Mouse (Mus musculus) adrenal gland, adult 8-10 months (tissue): ENCODE measurements at regions not wholly inside any gene's neighbourhood (a gene's known extent, or its start where the extent isn't known, plus 50 kb on each side); places are given as distances from the start of the nearest gene placed in this dataset.
"Not testable (repeated sequence)": the region's sequence is repeated elsewhere in the genome, so short reads cannot be mapped to it uniquely, and the experiment has no call there.

Experiments
- DNase-seq: peaks from one replicate; pipeline ENCODE4 v3.0.0; 2022

DNA sequence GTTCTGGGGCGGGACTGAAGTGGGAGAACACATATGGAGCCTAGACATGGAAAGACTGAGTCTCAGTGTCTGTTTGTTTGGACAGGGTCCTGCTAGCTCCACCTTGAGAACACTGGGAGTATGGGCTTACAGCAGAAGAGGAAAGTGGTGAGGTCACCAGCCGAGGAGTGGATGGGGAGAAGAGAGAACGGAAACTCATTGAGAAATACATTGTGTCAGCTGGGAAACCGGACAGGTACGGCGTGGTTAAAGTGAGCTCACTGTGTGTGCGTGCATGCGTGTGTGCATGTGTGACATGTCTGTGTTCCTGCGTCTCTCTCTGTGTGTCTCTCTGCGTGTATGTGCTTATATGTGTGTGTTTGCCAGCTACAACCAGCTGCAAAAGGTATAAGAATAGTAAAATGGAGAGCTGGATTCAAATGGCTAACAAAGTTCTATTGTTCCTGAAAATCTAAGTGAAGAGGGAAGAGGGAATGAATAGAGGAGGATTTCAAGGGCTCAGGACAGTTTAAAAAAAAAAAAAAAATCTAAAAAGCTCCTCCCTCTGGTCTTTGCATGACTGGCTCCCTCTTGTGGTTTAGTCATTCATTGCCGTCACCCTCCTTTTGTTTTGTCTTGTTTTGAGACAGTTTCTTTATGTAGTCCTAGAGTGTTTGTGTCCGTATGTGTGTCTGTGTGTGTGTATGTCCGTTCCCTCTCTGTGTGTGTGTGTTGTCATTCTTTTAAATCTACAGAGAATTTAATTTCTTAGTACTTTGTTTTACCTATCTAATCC, 52.0 kb upstream of the Ak4 start:
- no peak for DNase-seq

DNA sequence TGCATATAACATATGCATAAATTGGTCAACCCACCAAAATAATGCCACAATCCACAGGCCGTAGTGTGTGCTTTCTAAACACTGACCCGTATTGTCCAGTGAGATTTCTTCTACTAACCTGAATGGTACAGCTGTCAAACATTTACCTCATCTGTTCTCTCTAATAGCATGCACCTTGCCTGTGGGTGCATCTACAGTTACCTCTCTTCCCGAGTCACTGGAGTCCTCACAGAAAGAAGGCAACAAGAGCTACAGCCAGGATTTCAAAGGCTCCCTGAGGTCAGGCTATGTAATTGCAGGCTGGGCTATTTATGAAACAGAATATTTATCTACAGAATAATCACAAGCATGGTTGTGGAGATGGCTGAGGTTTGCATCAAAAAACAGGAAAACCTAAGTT, 53.8 kb upstream of the Ak4 start:
- no peak for DNase-seq

DNA sequence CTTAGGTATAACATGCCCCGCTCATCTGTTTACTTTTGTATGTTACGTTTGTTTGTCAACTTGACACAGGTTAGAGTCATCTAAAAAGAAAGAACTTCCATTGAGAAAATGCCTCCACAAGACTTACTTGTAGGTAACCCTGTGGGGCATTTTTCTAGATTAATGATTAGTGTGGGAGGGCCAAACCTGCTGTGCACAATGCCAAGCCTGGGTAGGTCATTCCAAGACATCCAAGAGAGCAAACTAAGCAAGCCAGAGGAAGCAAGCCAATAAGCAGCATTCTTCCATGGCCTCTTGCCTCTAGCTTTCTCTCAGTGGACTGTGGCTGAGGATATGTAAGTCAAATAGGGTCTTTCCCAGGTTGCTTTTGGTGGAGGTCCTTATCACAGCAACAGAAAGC, 54.4 kb upstream of the Ak4 start:
- no peak for DNase-seq

DNA sequence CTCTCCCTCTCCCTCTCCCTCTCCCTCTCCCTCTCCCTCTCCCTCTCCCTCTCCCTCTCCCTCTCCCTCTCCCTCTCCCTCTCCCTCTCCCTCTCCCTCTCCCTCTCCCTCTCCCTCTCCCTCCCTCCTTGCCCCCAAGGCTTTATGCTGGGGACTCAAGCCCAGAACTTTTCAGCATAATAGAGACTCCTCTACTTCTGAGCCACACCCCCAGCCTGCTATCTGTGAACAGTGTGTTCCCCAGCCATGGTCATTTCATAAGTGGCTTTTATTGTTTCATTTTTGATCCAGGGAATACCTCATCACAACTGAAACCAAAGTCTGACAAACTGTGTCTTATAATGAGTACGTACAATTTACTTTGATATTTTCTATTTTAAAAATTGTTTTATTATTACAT, 55.8 kb upstream of the Ak4 start:
- not testable (repeated sequence) for DNase-seq

DNA sequence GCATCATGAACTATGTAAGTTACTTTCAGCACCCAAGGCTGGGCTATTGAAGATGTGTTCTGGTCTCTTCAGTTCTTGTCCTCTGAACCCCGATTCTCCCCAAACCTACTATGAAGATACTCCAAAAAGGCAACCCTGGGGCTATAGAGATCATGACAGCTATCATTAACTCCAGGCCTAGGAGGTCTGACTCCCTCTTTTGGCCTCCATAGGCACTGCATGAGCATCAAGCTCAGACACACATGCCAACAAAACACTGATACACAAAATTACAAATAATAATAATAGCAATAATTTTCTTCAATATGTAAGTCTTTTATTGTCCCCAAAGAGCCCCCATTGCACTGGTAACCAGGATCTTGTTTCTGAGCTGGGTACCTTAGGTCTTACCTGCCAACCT, 57.3 kb upstream of the Ak4 start:
- no peak for DNase-seq

DNA sequence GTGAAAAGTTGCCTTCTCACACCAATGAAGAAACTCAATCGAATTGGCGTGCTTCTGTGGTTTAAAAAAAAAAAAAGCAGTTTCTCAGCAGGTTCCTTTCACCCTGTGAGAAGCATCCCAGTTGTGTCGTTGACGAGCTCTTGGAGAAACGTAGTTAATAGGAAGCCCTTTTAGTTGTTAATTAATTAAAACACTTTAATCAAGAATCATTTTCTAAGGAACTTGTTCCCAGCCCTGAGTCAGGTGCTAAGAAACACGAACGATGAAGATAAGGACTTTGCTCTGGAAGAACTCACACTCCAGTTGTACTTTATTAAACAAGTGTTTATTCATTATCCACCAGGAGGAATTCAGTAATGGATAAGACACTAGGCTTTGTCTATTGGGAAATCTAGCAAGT, 58.8 kb upstream of the Ak4 start:
- no peak for DNase-seq

DNA sequence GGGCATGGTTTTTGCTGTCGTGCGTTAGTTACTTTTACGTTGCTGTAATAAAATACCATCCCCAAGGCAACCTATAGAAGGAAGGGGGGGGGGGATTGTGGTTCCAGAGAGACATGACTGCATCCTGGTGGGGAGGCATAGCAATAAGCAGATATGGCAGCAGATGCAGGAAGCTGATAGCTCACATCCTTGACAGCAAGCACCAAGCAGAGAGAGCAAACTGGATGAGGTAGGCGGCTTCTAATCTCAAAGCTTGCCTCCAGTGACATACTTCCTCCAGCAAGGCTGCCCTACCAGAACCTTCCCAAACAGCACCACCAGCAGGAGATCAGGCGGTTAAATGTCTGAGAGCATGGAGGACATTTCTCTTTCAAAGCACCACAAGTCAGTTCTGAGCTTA, 60.0 kb upstream of the Ak4 start:
- DNase-seq, result no peak

DNA sequence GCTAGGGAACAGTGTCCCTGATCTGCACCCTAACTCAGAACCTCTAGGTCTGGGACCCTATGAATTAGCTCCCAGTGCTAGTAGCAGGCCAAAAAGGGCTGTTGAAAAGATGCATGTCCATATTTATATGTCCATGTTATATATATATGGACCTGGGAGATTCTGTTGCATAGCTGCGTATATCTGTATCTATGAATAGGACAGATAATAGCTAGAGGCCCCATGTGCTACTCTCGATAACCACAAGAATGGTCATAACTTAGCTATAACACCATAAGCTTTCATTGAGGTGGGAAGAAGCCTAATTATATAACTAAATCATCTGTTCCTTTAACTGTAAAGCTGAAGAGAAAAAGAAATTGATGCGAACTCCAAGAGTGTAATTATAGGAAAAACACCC, 60.6 kb upstream of the Ak4 start:
- DNase-seq, result no peak

DNA sequence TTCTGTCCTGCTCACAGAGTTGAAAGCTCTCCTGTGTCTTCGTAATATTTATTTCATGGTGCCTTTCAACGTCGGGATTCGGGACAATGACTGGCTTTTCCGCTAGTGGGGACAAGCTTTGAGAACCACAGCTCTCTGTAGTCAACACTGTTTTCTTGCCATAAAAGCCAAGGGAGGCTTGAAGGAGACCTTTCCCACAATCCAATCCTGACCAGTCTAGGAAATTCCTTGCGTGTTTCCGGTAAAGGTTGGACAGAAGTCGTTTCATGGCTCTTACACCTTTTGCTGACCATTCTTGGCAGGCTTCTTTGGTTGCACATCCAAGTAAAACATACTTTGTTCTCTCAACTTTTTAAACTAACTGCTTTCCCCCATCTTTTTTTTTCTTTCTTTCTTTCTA, 61.2 kb upstream of the Ak4 start:
- DNase-seq, result no peak

DNA sequence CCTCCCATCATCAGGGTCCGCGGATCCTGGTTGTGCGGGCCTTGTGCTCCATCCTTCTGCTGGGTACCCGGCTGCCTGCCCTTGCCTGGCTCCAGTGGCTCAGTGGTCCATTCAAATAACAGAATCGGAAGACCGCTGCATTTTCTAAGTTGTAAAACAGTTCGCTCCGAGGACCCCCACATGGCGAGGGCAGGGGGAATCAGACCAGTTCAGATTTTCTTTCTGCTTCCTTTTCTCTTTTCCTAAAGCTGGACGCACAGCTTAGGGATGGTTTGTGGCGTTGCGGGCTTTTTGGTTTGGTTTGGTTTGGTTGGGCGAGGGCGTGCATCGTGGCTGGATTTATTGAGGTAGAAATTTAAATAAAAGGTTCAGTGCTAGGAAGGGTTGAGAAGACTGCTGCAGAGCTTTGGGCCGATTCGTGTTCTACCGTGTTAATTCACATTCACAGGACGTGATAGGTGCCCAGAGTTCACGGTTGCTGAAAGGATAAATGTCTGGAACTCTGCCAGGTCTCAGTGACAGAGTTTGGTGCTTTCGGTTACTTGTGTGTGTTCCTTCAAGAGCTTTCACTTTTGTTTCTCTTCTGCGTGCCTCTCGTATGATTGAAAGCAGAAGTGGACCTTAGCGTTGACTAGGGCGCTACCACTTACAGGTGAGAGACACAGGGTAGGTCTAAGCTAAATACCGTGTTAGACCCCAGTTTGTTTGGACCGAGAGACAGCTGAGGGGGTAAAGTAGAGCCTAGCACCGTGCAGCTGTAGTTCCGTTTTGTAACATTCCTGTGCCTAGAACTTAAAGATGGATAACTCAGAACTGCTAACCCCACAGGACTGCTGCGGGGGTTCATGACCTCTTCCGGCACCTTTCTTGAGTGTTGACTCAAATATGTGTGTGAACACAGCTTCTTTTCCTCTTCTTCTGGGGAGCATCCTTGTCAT, 61.9 kb upstream of the Ak4 start:
- peak; percentile 57 for DNase-seq

DNA sequence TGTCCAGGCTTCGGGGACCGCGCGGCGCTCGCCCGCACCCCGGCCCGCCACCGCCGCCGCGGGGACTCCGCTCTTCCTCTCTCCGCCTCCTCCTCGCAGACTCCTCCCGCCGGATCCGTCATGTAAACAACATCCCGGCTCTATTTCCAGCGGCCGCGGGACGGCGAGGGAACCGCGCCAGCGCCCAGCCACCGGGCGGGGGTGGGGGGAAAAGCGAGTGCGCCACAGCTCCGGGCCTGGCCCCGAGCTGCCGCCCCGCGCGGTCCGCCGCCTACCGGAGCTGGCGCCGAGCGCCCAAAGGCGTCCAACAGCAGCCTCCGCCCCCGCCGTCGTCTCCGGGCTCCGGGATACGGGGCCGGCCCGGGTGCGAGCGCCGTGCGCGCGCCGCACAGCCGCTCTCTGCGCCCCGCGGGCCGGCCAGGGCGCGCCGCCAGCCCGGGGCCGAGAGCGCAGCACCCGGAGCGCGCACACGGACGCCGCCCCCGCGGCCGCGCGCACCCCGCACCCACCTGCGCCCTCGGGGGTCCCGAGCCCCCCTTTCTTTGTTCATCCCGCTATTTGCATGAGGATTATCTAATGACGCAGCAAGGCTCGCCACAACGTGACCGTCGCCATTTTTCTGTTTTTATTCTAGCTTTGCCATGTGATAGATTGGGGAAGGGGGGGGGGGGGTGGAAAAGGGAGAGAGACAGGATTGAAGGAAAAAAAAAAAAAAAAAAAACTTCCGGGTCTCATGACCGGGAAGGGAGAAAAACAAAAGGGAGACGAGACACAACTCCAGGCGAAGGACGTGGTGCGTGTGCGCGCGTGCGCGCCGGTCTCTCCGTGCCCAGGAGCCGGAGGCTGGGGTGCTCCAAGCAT, 62.8 kb upstream of the Ak4 start:
- peak; percentile 86 for DNase-seq

DNA sequence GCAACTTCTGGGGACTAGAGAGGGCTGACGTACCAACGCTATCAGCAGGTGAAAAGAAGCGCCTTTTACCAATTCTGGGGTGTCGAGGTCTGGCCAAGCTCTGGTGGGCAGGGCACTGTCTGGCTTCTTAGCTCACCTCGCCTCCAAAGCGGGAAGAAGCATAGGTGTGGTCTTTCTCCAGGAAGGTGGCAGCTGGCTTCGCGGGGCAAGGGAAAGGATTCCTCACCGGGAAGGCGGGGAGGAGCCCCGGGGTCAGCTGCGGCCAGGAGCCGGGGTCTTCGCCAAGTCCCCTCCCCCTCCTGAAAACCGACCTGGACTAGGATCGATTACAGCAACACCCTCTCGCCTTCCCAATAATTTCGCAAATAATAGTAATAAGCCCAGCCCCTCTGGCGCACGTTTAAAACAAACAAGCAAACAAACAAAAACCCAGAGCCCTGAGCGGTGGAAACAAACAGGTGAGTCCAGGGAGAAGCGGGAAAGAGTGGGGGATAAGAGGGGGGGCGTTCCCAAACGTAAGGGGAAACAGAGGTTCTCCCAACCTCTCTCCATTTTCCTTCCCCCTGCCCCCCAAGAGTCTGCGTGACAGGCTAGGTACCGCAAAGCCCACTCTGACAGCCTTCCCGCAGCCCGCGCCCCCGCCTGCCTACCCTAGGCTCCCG, 63.5 kb upstream of the Ak4 start:
- DNase-seq, result peak; percentile 45

DNA sequence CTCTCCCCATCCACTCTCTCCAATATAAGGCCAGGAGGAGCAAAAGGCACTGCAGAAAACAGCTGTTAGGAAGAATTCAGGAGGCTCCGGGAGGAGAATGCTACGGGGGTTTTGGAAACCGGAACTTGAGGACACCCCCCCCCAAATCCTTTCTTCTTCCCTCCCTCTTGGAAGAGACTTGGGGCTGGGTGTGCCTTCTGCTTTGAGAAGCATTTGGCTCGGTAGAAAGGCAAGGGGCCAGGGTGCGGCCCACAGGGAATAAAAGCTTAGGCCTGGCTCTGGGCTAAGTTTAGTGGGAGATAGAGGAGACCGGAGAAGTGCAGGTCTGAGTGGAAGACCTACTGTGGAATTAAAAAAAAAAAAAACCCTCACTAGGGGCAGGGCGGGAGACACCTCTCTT, 64.1 kb upstream of the Ak4 start:
- DNase-seq, result no peak

DNA sequence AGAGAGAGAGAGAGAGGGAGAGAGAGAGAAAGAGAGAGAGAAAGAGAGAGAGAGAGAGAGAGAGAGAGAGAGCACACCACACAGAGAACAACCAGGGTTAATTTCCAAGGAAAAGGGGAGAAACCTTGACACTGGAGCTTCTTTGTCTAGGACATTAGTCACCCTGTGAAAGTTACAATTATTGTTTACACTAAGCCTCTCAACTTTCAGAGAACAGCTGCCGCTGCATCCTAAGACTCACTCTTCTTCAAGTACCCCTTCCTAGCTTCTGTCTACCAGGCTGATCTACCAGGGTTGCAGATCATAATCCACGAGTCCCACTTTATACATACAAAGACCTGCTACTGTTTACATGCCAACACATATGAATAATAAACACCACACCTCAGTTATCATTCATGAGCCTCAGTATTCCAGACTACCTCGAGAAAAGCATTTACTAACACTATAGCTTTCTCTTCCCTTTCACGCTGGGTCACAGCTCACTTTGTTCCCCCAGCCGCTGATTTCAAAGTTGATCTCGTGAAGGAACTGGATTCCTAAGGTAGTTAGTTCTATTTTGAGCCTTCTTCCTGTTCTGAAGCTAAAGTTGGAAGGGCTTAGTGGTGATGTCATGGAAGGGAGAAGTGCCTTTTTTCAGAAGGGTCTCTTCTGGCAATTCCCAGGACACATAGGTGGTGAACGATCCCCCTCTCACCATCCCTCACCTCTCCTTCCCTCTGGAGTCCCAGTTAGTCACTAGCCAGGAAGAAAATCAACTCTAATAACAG, 64.8 kb upstream of the Ak4 start:
- DNase-seq, result no peak

DNA sequence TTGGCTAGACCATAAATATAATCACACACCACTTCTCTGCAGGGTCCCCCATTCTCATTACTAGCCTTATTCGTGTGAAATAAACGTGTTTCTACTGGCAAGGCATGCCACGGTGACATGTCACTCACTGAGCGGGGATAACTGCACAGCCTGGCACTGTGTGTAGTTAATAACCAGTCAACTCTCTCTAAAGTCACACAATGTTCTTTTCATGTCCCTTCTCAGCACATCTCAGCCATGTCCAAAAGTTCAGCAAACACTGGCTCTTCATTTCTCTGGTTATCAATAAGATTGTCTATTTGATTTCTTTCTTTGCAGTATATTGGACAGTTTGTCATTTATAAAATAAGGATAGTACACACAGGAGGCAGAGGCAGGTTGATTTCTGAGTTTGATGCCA, 66.9 kb upstream of the Ak4 start:
- DNase-seq, result no peak

DNA sequence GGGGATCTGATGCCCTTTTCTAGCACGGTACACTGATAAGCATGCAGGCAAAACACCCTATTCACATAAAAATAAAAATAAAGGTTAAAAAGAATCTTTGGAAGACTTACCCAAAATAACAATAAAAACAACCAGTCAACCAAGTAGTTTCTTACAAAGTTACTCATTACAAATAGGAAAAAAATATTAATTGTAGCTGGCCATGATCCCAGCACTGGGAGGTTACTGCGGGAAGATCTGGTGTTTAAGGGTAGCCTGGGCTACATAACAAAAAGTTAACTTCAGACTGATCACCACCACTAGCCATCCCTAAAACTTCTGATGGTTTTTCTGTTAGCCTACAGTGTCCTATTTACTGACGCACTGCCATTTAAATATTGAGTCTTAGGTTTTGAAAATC, 67.4 kb upstream of the Ak4 start:
- DNase-seq, result no peak

DNA sequence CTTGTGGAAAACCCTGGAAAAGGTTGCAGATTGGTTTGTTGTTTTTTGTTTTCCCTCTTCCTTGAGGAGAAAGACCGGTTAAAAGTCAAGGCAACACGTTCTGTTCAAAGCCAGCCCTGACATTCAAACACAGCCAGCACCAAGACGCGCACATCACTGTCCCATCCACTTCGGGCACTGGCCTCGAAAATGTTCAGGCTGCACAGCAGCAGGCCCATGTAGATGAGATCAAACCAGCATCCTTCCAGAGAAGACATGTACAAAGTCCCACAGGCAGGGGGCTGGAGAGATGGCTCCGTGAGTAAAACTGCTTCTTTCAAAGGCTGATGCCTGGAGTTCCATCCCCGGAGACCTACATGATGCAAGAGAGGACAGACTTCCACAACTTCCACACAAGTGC, 68.4 kb upstream of the Ak4 start:
- DNase-seq, result peak; percentile 63

DNA sequence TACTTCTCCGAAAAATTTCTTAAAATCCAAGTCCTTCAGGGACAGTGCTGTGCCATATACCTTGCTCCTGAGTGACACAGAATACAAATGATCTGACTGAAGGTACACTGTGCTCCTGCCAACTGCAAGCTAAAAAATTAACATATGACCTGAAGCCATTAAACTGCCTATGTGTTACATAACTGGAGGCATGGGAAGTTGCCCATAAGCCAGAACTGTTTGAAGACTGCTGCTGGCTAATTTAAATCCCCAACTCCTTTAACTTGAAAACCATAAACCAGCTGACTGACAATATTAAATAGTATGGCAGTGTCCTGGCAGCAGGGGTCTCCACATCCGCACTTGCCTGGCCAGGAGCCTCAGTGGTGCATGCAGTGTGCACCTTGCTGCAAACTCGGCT, 68.9 kb upstream of the Ak4 start:
- no peak for DNase-seq

DNA sequence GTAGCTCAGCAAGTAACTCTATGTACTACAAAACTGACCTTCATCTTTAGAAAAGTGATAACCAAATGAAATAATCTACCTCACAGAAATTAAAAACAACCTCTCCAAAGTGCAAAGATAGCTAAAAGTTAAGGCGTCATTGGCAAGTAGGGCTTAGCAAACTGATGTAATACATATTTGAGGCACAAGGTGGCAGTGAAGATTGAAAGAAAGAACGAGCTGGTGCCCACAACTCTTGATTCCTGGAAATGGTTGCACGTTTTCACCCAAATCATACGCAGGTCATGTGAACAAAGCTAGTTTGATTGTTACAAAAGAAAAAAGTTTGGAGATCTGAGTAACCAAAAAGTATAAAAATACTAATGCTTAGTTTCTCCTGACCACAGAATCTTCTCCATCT, 69.7 kb upstream of the Ak4 start:
- DNase-seq, result peak; percentile 42

DNA sequence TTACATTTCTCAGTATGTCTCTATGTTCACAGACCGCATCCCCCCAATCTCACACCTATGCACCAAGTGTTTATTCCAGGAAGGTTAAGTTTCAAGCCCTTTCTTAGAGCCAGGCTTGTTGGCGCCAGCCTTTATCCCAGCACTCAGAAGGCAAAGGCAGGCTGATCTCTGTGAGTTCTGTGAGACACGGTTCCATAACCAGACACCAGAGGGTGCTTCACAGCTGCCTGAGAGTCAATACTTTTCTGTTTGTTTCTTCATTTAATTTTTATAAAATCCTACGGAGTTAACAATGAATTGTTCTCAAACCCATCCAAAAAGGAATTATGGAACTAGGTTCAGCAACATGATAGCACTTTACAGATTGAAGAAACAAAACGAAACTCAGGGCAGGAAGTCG, 71.8 kb upstream of the Ak4 start:
- DNase-seq, result no peak

DNA sequence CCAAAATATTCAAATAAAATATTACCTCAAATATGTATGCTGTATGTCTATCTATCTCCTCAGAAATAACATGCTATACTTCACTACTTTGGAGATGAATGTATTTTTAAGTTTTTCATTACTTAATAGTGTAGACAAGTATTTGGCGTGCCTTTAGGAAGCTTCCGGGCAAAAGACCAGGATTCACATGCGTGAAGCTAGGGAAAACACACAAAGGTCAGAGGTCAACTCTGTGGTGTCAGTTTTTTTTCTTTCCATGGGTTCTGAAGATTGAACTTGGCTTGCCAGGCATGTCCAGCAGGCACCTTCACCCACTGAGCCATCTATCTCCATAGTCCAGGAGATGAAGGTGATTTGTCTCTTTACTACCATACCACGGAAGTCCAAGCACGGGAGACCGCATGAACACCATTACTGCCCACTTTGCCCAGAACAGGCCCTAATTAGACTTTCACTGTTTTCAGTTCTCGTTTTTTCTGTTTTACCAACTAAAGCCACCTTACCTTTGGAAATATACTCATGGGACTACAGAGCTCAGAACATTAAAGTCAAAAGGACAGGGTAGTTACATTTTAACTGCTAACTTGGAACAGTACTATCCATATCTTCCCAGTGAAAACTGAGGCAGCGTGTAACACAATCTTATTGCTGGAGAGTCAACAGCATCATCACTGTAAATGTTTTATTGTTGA, 76.9 kb upstream of the Ak4 start:
- no peak for DNase-seq
